ENCODE assay signal across 8 mouse cellular contexts in the genomic region with DNA sequence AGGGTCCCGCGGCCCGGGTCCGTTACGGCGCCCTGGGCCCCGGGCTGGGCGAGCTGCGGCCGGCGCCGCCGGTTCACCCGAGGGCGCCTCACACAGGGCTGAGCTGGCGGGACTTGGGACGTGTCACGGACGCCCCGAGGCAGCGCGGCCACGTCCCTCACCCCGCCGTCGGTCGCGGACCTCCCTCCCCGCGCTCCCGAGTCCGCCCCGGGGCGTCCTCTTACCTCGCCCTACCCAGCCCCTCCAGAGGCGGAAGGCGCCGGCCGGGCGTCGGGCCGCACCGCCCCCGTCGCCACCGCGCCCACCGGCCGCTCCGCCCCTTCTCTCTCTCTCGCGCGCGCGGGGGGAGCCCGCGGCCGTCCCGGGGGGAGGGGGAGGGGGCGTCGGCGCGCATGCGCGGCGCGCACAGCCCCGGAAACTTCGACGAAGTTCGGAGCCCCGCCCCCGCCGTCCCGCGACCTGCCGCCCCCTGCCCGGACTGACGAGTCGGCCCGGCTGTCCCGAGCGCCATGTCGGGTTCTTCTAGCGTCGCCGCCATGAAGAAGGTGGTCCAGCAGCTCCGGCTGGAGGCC. TPM values are rescaled to one million over a fixed set of nuclear protein-coding genes. Genes with fewer than 3 reads are reported as not detected.
DNase-seq lines count a peak whose midpoint lies in the region; ATAC-seq and TF ChIP-seq lines count a peak whose summit lies in the region.

A gene (minus strand): TSS at position 323 of the 572 bp plus-strand sequence.
A gene (plus strand): TSS at position 377 of the 572 bp plus-strand sequence.

- H3K9me3 ChIP-seq in embryonic facial prominence, embryonic 10.5 days, result no peaks in the 10 kb centered on the region
- H3K9me3 ChIP-seq in intestine, postnatal 0 days (ENCODE audit: control insufficient read depth), result no peaks in the 10 kb centered on the region
- H3K9me3 ChIP-seq in limb, embryonic 11.5 days (ENCODE audit: control insufficient read depth, low read length), result no peaks in the 10 kb centered on the region
- no peaks in the 10 kb centered on the region for H3K9me3 ChIP-seq in midbrain, embryonic 12.5 days

- WGBS in embryonic facial prominence, embryonic 10.5 days, result under 1% methylated on average over 69 of the region's 88 CpGs
- WGBS in intestine, postnatal 0 days, result under 1% methylated on average over 40 of the region's 88 CpGs
- 0% methylated on average over 58 of the region's 88 CpGs for WGBS in limb, embryonic 11.5 days
- under 1% methylated on average over 41 of the region's 88 CpGs for WGBS in midbrain, embryonic 12.5 days

- H3K9ac ChIP-seq in intestine, postnatal 0 days (ENCODE audit: low read depth, low read length), result peak within 1 kb of the TSS; percentile 97
- peak within 1 kb of the TSS; percentile 85 for H3K9ac ChIP-seq in limb, embryonic 11.5 days (ENCODE audit: low read length)
- peak within 1 kb of the TSS; percentile 86 for H3K9ac ChIP-seq in midbrain, embryonic 12.5 days (replicated peaks)

- DNase-seq in cerebellum, adult 9-10 months, result no peak
- peak; percentile 95 for DNase-seq in embryonic facial prominence, embryonic 10.5 days (ENCODE audit: low spot score)
- DNase-seq in limb, embryonic 11.5 days (ENCODE audit: low spot score), result peak; percentile 90
- peak; percentile 84 for DNase-seq in right cerebral cortex, postnatal 4 days

- H3K4me1 ChIP-seq in embryonic facial prominence, embryonic 10.5 days, result peaks cover 20% of the 10 kb centered on the region
- H3K4me1 ChIP-seq in intestine, postnatal 0 days (replicated peaks; ENCODE audit: control insufficient read depth, insufficient read depth, low read length), result no peaks in the 10 kb centered on the region
- peaks cover 4% of the 10 kb centered on the region for H3K4me1 ChIP-seq in limb, embryonic 11.5 days (ENCODE audit: control insufficient read depth, insufficient read depth, low read length)
- H3K4me1 ChIP-seq in midbrain, embryonic 12.5 days, result peaks cover 21% of the 10 kb centered on the region

- H3K27ac ChIP-seq in embryonic facial prominence, embryonic 10.5 days (replicated peaks), result peak within 1 kb of the TSS; percentile 98
- H3K27ac ChIP-seq in intestine, postnatal 0 days (ENCODE audit: low read depth, low read length), result peak within 1 kb of the TSS; percentile 99
- H3K27ac ChIP-seq in limb, embryonic 11.5 days (replicated peaks; ENCODE audit: low read depth, low read length), result peak within 1 kb of the TSS; percentile 93
- H3K27ac ChIP-seq in midbrain, embryonic 12.5 days (replicated peaks), result peak within 1 kb of the TSS; percentile 84

- 0 out of 2 replicates have a peak, but pooled peaks have one; percentile 41 for ATAC-seq in cerebellum, adult (ENCODE audit: insufficient number of reproducible peaks, low FRiP score, low TSS enrichment)
- peak; percentile 79 for ATAC-seq in granulocyte monocyte progenitor cell, adult 5-6 weeks (replicated peaks; ENCODE audit: poor library complexity, severe bottlenecking)
- peak; percentile 96 for ATAC-seq in intestine, postnatal 0 days
- ATAC-seq in limb, embryonic 11.5 days (ENCODE audit: insufficient number of reproducible peaks, low FRiP score, low TSS enrichment, low read depth), result peak; percentile 91
- peak; percentile 90 for ATAC-seq in midbrain, embryonic 12.5 days (ENCODE audit: low FRiP score, low read depth)

- H3K36me3 ChIP-seq in embryonic facial prominence, embryonic 10.5 days (replicated peaks), result peaks cover 23% of the 10 kb centered on the region
- peaks cover 10% of the 10 kb centered on the region for H3K36me3 ChIP-seq in intestine, postnatal 0 days (ENCODE audit: control insufficient read depth, insufficient read depth)
- peaks cover 6% of the 10 kb centered on the region for H3K36me3 ChIP-seq in limb, embryonic 11.5 days (ENCODE audit: control insufficient read depth, insufficient read depth, low read length)
- H3K36me3 ChIP-seq in midbrain, embryonic 12.5 days, result peaks cover 11% of the 10 kb centered on the region

- H3K4me3 ChIP-seq in embryonic facial prominence, embryonic 10.5 days, result peak within 1 kb of the TSS; percentile 90
- H3K4me3 ChIP-seq in intestine, postnatal 0 days (ENCODE audit: low read depth, low read length), result peak within 1 kb of the TSS; percentile 92
- peak within 1 kb of the TSS; percentile 76 for H3K4me3 ChIP-seq in limb, embryonic 11.5 days (ENCODE audit: low read depth, low read length)
- H3K4me3 ChIP-seq in midbrain, embryonic 12.5 days, result peak within 1 kb of the TSS; percentile 84

- TF ChIP-seq CTCF in intestine, postnatal 0 days (IDR thresholded peaks at IDR 0.05; ENCODE audit: low read depth), result no peak; the same call in 1 of the 2 replicates

- no peaks in the 10 kb centered on the region for H3K27me3 ChIP-seq in embryonic facial prominence, embryonic 10.5 days (replicated peaks; ENCODE audit: low read depth, poor library complexity, severe bottlenecking)
- H3K27me3 ChIP-seq in intestine, postnatal 0 days (replicated peaks; ENCODE audit: control insufficient read depth, insufficient read depth, low read length), result no peaks in the 10 kb centered on the region
- H3K27me3 ChIP-seq in limb, embryonic 11.5 days (ENCODE audit: control insufficient read depth, insufficient read depth, low read length), result no peaks in the 10 kb centered on the region
- no peaks in the 10 kb centered on the region; the same call in 1 of the 2 replicates for H3K27me3 ChIP-seq in midbrain, embryonic 12.5 days

- peak within 1 kb of the TSS; percentile 72 for H3K4me2 ChIP-seq in intestine, postnatal 0 days (replicated peaks; ENCODE audit: low read depth)
- peak within 1 kb of the TSS; percentile 63 for H3K4me2 ChIP-seq in limb, embryonic 11.5 days (ENCODE audit: low read depth, severe bottlenecking)
- peak within 1 kb of the TSS; percentile 54 for H3K4me2 ChIP-seq in midbrain, embryonic 12.5 days (replicated peaks)

RNA-seq across cellular contexts. Expression of the first gene that starts in this region (rescaled TPM):
- polyA plus RNA-seq in embryonic facial prominence, embryonic 10.5 days (2016; fragmentation: Nextera tagmentation; extraction: Ambion mirVana), result 6.0 and 7.4 TPM in 2 replicates
- 4.6 and 6.4 TPM in 2 replicates for total RNA-seq in granulocyte monocyte progenitor cell, adult 5-6 weeks (2014; fragmentation: Nextera tagmentation)
- total RNA-seq in granulocyte monocyte progenitor cell, adult 5-6 weeks (2017), result 7.9 and 27.0 TPM in 2 replicates
- 1.3 and 1.9 TPM in 2 replicates for polyA plus RNA-seq in intestine, postnatal 0 days (2015; fragmentation: Nextera tagmentation; extraction: Ambion mirVana)
- 6.4 and 9.6 TPM in 2 replicates for polyA plus RNA-seq in limb, embryonic 11.5 days (2014; fragmentation: Nextera tagmentation; extraction: Ambion mirVana)
- 8.0 and 8.2 TPM in 2 replicates for polyA plus RNA-seq in midbrain, embryonic 12.5 days (2016; fragmentation: Nextera tagmentation; extraction: Ambion mirVana)

RNA-seq across cellular contexts. Expression of the second gene that starts in this region (rescaled TPM):
- 1,248 and 1,288 TPM in 2 replicates for polyA plus RNA-seq in embryonic facial prominence, embryonic 10.5 days (2016; fragmentation: Nextera tagmentation; extraction: Ambion mirVana)
- 393 and 432 TPM in 2 replicates for total RNA-seq in granulocyte monocyte progenitor cell, adult 5-6 weeks (2014; fragmentation: Nextera tagmentation)
- total RNA-seq in granulocyte monocyte progenitor cell, adult 5-6 weeks (2017), result 166 and 178 TPM in 2 replicates
- polyA plus RNA-seq in intestine, postnatal 0 days (2015; fragmentation: Nextera tagmentation; extraction: Ambion mirVana), result 1,062 and 1,144 TPM in 2 replicates
- polyA plus RNA-seq in limb, embryonic 11.5 days (2014; fragmentation: Nextera tagmentation; extraction: Ambion mirVana), result 1,225 and 1,227 TPM in 2 replicates
- 910 and 914 TPM in 2 replicates for polyA plus RNA-seq in midbrain, embryonic 12.5 days (2016; fragmentation: Nextera tagmentation; extraction: Ambion mirVana)

Comparison
In these comparisons a context has a peak if more than half of its experiments do, and no peak if none do; other contexts are left out.
1. ATAC-seq: peak in every context shown above with its lines; median percentile 96 in intestine, postnatal 0 days; 91 in limb, embryonic 11.5 days; 90 in midbrain, embryonic 12.5 days; 79 in granulocyte monocyte progenitor cell, adult 5-6 weeks; 41 in cerebellum, adult.